Mouse (Mus musculus): ENCODE results near the gene Uvrag.

DNA sequence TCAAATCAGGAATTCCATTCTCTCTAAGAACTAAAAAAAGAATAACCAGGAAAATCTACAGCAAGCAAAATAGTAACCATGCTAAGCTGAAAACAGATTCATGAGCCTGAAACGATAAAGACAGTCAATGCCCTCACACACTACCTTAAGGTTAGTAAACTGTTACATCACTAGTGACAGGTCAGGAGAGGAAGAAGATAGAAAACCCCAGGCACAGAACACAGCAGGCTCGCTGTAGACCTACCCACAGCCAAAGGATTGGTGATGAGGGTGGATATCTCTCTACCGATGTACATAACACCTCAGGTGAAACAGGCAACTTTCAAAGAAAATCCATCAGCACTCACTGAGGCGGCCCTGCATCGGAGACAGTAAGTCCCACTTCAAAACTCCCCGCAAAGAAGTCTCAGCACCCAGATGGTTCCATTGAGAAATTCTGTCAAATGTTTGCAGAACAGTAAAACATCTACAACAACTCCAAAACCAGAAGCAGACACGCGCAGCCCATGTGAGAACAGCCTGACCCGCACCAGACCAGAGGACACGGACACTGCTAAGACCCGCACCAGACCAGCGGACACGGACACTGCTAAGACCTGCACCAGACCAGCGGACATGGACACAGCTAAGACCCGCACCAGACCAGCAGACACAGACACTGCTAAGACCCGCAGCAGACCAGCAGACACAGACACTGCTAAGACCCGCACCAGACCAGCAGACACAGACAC is 48.9 kb downstream of the Uvrag start:
- TF ChIP-seq CTCF (IDR thresholded peaks at IDR 0.05; ENCODE audit: borderline replicate concordance, control insufficient read depth, extremely low read depth, insufficient read depth, low read length, poor library complexity) = no peak
- no peak for TF ChIP-seq POLR2A (IDR thresholded peaks at IDR 0.05; ENCODE audit: control insufficient read depth, extremely low read depth, insufficient read depth, low read length, poor library complexity)

Measured in thymus, adult 2 months (tissue).